Mouse (Mus musculus): ENCODE results near the gene Ubash3b. TPM values are rescaled to one million over a fixed set of nuclear protein-coding genes. Genes with fewer than 3 reads are reported as not detected.

Gene Ubash3b
- polyA plus RNA-seq, 1 experiment from 2014 or later: 10.3 TPM

DNA sequence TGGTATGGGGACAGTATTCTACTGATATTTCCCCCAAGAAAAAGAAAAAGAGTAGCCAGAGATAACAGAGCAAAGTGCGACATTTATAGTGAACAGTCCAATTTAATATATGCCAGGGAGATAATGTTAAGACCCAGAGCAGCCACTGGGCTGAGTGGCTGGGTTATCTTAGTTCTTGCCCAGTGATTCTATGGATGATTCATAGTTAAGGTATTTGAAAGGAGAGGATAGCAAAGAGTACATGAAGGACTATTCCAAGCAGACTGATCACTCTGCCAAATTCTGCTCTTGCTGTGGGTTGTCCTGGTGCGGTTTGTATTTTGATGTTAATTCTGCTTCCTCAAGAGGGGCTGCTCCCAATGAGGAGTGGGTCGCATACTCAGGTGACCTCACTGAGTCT is 139.8 kb downstream of the Ubash3b start:
- no peak overlapping the region for H3K4me3 ChIP-seq (ENCODE audit: inconsistent target)
- 96% methylated on average over 3 of the region's 3 CpGs for WGBS (ENCODE audit: missing documents)
- no peaks in the 10 kb centered on the region for H3K79me2 ChIP-seq (ENCODE audit: inconsistent target)
- H3K27ac ChIP-seq: no peak overlapping the region
- H3K36me3 ChIP-seq (ENCODE audit: inconsistent target): peaks cover 37% of the 10 kb centered on the region; the same call in 1 of the 2 replicates

DNA sequence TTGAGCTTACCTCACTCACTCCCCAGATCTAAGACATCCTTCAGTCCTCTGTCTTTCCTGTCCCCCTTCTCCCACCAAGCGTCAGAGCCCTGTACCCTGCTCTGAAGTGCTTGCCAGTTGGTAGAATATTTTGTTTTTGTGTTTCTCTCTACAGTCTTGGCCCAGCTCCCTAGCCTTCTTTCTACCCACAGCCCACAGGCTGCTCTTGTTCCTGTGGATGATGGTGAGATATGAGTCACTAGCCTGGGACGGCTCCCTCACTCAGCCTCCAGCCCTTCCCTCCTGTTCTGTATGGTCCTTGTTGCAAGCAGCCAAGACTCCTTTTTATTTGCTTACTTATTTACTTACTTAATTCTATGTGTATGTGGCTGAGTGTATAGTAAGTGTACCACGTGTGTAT is 141.0 kb downstream of the Ubash3b start:
- H3K27ac ChIP-seq: no peak overlapping the region

DNA sequence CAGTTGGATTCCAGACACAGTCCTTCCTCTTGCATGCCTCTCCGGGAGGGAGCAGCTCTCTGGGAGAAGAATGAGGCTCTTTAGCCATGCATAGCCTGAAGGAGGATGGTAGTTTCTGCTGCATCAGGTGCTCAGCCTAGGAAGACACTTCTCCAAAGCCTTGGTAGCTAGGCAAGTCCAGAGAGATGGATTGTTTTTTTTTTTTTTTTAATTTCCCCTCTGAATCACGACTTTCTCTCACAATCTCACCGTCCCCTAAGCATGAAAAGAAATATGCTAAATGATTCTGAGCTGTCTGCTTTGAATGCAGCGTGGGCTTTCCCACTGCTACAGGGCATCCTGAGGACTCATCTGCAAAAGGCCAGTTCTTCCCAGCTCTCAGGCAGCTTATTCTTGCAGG is 147.0 kb downstream of the Ubash3b start:
- no peak overlapping the region for H3K4me3 ChIP-seq (ENCODE audit: inconsistent target)
- WGBS (ENCODE audit: missing documents): 91% methylated on average over 4 of the region's 4 CpGs
- no peak overlapping the region for H3K27ac ChIP-seq
- H3K79me2 ChIP-seq (ENCODE audit: inconsistent target): no peaks in the 10 kb centered on the region
- no peaks in the 10 kb centered on the region for H3K36me3 ChIP-seq (ENCODE audit: inconsistent target)

More for the DNA sequence above, 141.0 kb downstream of the Ubash3b start:
- Histone ChIP-seq H3K4me3 (ENCODE audit: inconsistent target) (no peak overlapping the region), H3K36me3 (ENCODE audit: inconsistent target) (peaks cover 34% of the 10 kb centered on the region; the same call in 1 of the 2 replicates), H3K79me2 (ENCODE audit: inconsistent target) (no peaks in the 10 kb centered on the region)
- 85% methylated on average over 3 of the region's 3 CpGs for whole genome bisulfite sequencing (ENCODE audit: missing documents)

DNA sequence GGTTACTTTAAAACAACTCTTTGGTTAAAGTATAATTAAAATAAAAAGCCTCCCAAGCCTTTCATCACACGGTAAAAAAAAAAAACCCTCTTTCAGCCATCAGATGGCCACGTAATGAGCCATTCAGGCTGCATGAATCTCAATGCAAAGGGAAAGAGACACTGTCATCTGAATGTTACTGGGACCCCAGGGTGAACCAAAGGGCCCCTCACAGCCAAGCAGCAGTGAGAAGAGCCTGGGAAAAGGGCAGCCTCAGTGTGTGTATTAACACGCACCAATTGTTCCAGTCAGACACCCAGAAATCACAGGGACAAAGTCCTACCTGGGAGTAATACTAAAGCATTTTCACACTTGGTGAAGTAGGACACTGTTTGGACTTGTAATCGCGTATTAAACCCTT is 149.0 kb downstream of the Ubash3b start:
- Histone ChIP-seq H3K4me3 (ENCODE audit: inconsistent target) (no peak overlapping the region), H3K27ac (no peak overlapping the region), H3K36me3 (ENCODE audit: inconsistent target) (no peaks in the 10 kb centered on the region), H3K79me2 (ENCODE audit: inconsistent target) (no peaks in the 10 kb centered on the region)
- whole genome bisulfite sequencing (ENCODE audit: missing documents): 97% methylated on average over 3 of the region's 5 CpGs

DNA sequence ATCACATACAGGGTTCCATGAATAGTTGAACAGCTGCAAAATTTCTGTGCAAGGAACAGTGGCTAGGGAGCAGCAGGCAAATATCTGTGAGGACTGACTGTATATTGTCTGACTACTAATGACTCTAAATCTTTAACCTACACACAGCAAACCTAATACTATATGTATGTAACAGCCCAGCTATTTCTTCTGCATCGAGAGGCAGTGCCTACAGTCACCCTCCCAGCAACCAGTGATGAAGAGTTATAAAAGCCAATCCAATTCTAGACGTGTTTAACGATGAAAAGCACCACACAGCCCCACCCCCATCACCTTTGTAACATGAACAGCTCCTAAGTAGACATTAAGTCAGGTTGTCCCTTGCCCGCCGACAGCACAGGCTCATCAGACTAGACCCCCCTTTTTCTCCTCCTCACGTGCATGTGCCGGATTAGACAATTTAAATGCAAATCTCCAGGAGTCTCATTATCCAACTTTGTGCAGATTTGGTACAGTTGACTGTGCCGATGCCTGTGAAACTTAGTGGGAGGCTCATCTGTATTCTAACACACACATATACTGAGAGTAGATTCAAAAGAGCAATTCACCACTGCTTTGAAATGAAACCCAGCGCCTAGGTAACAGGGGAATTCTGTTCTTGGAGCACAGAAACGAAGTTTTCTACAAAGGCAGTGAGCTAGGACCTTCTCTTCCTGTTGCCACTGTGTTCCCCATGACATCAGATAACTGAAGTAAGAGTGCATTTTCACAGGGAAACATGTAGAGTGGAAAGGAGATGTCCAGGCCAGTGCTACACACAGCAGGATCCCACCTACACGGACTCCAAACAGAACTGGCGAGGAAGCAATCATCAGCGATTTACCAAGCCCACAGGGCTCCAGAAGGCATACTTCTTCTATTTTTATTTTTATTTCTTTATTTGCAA is 149.7 kb downstream of the Ubash3b start:
- WGBS (ENCODE audit: missing documents): 93% methylated on average over 13 of the region's 13 CpGs

DNA sequence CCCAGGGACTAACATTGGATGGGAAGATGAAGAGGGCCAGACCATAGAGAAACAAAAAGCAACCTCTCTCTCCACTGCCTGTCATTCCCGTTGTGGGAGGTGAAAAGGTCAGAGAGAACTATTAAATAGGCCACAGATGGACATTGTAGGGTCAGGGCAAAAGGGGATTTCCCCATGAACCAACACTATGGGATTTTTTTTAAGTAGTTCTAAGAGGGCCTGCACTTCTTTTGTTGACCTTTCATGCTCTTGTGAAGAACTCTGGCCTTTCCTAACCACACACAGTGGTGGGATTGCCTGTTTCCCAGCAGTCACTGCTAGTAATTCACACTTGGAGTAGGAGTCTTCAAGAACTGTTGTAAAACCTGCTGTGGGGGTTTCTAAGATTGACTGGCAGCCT is 153.7 kb downstream of the Ubash3b start:
- Histone ChIP-seq H3K4me3 (ENCODE audit: inconsistent target) (no peak overlapping the region), H3K36me3 (ENCODE audit: inconsistent target) (no peaks in the 10 kb centered on the region), H3K79me2 (ENCODE audit: inconsistent target) (no peaks in the 10 kb centered on the region), H3K27ac (no peak overlapping the region)
- WGBS (ENCODE audit: missing documents): 75% methylated on average over 1 of the region's 1 CpGs

More for the DNA sequence above, 149.7 kb downstream of the Ubash3b start:
- Histone ChIP-seq H3K36me3 (ENCODE audit: inconsistent target) (no peaks in the 10 kb centered on the region), H3K27ac (no peak overlapping the region), H3K4me3 (ENCODE audit: inconsistent target) (no peak overlapping the region), H3K79me2 (ENCODE audit: inconsistent target) (no peaks in the 10 kb centered on the region)

DNA sequence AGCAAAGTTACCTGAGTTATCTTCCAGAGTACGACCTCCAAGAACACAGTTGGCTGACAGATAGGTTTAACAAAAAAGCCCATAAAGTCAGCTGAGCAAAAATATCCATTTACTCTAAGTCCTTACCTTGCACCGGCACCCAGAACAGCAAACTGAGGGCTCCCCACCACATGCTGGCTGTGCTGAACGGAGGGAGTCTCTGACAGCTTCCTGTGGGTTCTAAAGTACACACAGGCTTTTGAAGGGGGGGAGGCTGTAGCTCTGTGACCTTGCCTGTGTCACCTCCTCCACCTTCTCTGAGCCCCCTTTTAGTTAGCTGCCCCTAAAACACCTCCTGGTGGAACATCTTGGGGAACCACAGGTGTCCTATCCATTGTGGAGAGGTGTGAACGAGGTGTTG is 157.1 kb downstream of the Ubash3b start, which contains the start of gene Crtam:
Gene Crtam (minus strand): TSS at position 214 of the 400 bp plus-strand sequence.
- 33% methylated on average over 4 of the region's 4 CpGs for WGBS (ENCODE audit: missing documents)
- no peak within 1 kb of the TSS for H3K4me3 ChIP-seq (ENCODE audit: inconsistent target)
- H3K79me2 ChIP-seq (ENCODE audit: inconsistent target): no peaks in the 10 kb centered on the region
- H3K36me3 ChIP-seq (ENCODE audit: inconsistent target): no peaks in the 10 kb centered on the region
- no peak within 1 kb of the TSS for H3K27ac ChIP-seq

DNA sequence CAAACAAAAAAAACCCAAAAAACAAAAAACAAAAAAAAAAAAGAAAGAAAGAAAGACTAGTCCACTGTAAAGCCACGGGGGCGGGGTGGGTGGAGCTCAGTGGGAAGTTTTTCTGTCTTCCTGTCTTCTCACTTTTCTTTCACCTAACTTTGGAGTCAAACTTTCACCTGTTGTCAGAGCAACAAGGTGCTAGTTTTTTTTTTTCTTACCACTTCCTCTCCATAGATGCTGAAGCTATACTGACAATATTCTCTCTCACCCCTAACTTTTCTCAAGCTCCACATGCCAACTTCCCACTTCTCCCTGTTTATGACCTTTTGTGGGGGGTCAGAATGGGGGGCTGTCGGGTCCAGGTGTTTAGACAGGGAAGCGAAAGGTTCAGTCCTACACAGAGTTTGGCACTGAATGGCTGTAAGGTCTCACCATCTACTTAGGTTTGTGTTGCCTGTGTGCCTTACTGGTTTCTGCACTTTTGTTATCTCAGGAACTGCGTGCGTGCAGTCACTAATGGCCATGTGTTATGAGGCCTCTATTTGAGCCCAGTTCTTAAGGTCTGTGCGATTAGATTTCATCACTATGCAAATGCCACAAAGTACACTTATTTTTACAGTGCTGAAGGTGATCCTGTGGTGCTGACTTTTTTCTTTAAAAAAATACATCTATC is 164.2 kb downstream of the Ubash3b start:
- no peak overlapping the region for H3K27ac ChIP-seq
- WGBS (ENCODE audit: missing documents): 68% methylated on average over 7 of the region's 7 CpGs
- H3K4me3 ChIP-seq (ENCODE audit: inconsistent target): no peak overlapping the region
- no peaks in the 10 kb centered on the region for H3K36me3 ChIP-seq (ENCODE audit: inconsistent target)
- no peaks in the 10 kb centered on the region for H3K79me2 ChIP-seq (ENCODE audit: inconsistent target)

DNA sequence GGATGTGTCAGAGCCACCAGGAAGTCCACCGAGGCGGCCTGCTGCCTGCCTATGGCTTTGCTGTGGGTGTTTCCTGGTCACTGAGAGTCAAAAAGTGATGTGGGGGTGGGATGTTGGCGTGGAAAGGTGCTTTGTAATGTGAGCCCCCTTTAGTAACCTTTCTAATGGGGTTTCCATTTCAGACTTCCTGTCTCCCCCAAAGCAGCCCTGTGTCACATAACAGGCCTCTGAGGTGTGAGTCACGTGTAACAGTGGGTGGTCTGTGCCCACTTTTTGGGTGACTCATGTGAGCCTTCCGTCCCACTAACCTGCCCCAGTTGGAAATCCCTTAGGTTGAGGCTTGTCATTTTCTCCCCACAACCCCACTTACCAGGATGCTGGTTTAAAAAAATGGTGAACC is 167.4 kb downstream of the Ubash3b start:
- Histone ChIP-seq H3K36me3 (ENCODE audit: inconsistent target) (no peaks in the 10 kb centered on the region), H3K27ac (no peak overlapping the region), H3K79me2 (ENCODE audit: inconsistent target) (no peaks in the 10 kb centered on the region), H3K4me3 (ENCODE audit: inconsistent target) (no peak overlapping the region)
- 80% methylated on average over 5 of the region's 5 CpGs for WGBS (ENCODE audit: missing documents)

DNA sequence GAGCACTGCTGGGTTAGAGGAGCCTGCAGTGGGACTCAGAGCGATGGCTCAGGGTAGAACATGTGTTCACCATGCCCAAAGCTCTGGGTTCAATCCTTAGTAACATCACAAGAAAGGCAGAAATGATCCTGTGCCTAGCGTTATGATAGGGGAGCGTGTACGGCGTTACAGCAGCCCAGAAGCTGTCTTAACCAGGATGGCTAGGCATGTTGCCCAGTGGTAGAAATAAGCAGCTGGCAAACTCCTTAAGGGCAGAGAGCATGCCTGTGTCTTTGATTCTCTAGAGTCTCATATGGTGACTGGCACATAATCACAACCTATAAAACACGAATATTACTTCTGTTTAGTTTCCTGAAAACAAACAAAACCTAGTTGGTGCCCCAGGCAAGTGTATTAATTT is 170.0 kb downstream of the Ubash3b start:
- Histone ChIP-seq H3K27ac (no peak overlapping the region), H3K79me2 (ENCODE audit: inconsistent target) (no peaks in the 10 kb centered on the region), H3K4me3 (ENCODE audit: inconsistent target) (no peak overlapping the region), H3K36me3 (ENCODE audit: inconsistent target) (no peaks in the 10 kb centered on the region)
- 88% methylated on average over 6 of the region's 6 CpGs for WGBS (ENCODE audit: missing documents)

DNA sequence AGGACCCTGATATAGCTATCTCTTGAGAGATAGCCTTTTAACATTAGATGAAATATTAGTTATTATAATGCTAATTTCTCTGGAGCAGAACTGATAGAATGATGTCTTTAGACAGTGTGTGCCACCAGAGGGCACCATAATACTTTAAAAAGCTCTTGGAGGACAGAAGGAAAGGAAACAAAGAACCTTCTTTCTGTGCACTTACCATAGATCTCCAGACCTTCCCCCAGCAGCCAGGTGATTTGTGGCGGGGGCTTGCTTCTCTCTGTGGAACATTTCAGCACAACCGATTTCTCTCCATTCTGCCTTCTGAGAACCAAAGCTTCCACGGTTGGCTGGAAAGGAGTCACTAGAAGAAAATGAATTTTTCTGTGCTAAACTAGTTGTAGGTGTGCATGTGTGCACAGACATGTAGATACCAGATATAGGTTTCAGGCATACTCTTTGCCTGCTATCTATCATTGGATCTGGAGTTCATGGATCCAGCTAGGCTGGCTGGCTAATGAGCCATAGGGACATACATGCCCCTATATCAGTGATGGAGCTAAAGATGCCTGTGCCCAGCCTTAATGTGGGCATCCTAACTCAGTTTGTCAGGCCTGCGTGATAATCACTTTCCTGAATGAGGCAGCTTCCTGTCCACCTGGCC is 171.4 kb downstream of the Ubash3b start:
- Histone ChIP-seq H3K4me3 (ENCODE audit: inconsistent target) (no peak overlapping the region), H3K79me2 (ENCODE audit: inconsistent target) (no peaks in the 10 kb centered on the region), H3K27ac (no peak overlapping the region), H3K36me3 (ENCODE audit: inconsistent target) (no peaks in the 10 kb centered on the region)
- WGBS (ENCODE audit: missing documents): 44% methylated on average over 4 of the region's 4 CpGs

DNA sequence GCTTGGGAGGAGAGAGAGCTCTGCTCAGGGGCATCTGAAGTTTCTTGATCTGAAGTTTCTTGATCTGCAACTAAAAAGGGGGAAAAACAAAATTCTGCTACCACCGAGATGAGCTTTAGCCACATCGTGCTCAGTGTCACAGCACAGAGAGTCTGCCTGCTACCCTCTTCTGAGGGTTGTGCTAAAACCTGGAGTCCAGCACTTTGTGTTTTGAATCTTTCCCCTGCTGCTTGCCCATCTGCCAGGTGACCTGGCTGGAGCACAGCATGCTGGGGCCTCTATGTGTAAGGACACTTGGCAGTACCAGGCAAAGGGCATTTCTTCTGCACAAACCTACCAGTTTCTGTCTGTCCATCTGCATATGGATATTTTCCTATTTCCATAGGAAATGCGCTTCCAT is 177.2 kb downstream of the Ubash3b start:
- H3K27ac ChIP-seq: no peak overlapping the region
- WGBS (ENCODE audit: missing documents): 79% methylated on average over 3 of the region's 3 CpGs
- no peaks in the 10 kb centered on the region for H3K79me2 ChIP-seq (ENCODE audit: inconsistent target)
- no peaks in the 10 kb centered on the region for H3K36me3 ChIP-seq (ENCODE audit: inconsistent target)
- H3K4me3 ChIP-seq (ENCODE audit: inconsistent target): no peak overlapping the region

DNA sequence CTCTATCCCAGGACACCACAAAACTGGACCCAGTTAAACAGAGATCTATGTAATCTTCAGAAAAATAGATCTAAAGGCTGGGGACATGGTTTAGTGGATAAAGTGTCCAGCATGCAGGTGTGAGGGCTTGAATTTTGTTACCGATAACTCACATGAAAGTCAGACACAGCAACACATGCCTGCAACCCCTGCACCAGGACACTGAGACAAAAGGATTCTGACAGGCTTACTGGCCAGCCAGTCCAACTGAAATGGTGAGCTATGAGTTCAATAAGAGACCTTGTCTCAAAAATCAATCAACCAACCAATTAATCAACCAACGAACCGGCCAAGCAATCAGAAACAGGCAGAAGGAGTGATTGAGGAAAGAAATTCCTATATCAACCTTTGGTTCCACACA is 177.7 kb downstream of the Ubash3b start:
- Histone ChIP-seq H3K36me3 (ENCODE audit: inconsistent target) (no peaks in the 10 kb centered on the region), H3K79me2 (ENCODE audit: inconsistent target) (no peaks in the 10 kb centered on the region), H3K27ac (no peak overlapping the region), H3K4me3 (ENCODE audit: inconsistent target) (no peak overlapping the region)
- WGBS (ENCODE audit: missing documents): 87% methylated on average over 3 of the region's 3 CpGs

DNA sequence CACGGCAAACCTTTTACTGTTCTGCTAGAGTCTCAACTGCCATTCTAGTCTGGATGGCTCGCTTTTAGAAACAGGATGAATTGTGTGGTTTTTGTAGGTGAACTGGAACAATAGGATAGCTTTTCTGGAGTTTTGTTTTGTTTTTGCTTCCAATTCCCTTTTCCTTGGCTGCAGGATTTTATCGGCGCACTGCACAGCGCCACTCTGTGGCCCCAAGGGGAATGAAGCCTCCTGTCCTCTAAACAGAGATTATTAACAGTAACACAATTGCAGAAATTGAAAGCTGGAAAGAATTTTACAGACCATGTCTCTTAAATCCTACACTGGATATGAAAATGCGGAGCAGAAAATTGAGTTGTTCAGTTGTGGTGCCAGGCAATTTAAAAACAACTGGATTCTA is 179.0 kb downstream of the Ubash3b start:
- Histone ChIP-seq H3K79me2 (ENCODE audit: inconsistent target) (no peaks in the 10 kb centered on the region), H3K36me3 (ENCODE audit: inconsistent target) (no peaks in the 10 kb centered on the region), H3K4me3 (ENCODE audit: inconsistent target) (no peak overlapping the region), H3K27ac (no peak overlapping the region)
- WGBS (ENCODE audit: missing documents): 46% methylated on average over 6 of the region's 6 CpGs

Data from macrophage (primary cell).